Mouse (Mus musculus) Muller cell, postnatal 12 days (primary cell): ENCODE measurements around the gene Zfp963.

ENCODE experiments used
- DNase-seq: peaks from one replicate; pipeline ENCODE4 v3.0.0-alpha.2; 2015; ENCODE audit errors: inconsistent ontology term

The Zfp963 gene

DNA sequence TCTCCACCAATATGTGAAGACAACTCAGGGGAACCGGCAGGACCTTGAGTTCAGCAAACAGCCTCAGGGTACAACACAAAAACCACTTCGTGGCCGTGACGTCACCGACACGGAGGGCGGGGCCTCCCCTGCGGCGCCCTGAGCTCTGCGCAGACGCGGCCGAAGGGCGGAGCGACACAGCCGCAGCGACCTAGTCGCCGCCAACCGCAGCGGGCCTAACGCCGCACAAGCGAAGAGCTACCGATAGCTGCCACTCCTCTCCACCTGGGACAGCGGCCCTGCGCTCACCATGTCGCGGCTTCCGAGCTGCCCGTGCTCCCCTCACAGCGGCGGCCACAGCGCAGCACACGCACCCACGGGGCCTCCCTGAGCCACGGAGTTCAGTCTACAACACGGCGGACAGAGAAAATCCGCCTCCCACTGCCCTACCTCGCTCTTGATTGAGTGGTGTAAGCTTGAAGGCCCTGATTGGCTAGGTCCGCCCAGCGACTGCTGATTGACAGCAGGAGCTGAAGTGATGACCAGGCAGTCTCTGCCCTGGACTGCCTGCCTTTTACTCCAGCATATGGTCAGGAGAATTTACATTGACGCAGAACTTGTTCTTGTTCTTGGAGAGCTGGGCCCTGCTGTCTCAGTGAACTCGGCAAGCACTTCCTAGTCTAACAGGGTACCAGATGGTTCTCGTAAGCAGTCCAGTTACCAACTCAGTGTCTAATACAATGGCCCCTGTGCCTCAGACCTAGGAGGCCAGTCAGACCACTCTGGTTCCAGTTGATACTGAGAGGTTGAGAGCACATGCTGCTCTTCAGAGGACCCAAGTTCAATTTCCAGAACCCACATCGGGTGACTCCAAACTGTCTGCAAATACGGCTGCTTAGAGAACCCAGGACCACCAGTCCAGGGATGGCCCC, at the start of gene Zfp963:
Zfp963 (minus strand) TSS at position 427 of the 911 bp plus-strand sequence.
- DNase-seq = peak; percentile 97

DNA sequence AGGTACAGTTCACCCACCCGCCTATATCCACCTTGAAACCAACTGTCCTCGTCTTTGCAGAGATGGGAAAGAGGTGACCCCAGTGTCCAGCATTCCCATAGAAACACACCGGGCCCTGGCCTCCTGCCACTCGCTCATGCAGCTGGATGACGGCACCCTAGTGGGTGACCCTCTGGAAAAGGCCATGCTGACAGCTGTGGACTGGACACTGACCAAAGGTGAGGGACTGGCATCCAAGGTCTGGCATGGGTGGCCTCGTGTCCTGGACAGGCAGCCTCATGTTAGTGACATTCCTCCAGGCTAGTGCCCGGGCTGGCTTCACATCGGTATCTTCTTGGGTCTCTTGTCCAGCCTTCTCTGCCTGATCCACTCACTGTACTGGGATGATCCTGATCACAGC, 49.5 kb upstream of the Zfp963 start:
- no peak for DNase-seq

GRCm38 (mm10) chr8:69797661-69798060, 47.9 kb upstream of the Zfp963 start:
- no peak for DNase-seq

GRCm38 (mm10) chr8:69796721-69797345, 47.1 kb upstream of the Zfp963 start:
- no peak for DNase-seq

DNA sequence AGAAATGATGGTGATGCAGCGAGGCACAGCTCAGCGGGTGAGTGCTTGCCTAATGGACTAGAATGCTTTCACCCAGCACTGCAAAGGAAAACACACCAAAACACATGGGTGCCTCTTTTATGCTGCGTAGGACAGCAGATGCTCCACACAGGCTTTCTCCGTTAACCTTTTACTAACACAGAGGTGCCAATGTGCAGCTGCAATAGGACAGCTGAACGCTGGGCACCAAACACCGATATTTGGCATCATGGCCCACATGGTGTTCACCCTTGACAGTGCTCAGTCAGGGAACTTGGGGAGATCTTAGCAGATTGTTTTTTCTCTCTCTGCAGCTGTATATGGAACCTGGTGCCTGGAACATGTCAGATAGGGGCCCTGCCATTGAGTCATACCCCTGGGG, 45.1 kb upstream of the Zfp963 start:
- no peak for DNase-seq

GRCm38 (mm10) chr8:69794096-69794495, 44.3 kb upstream of the Zfp963 start:
- DNase-seq = no peak

GRCm38 (mm10) chr8:69793666-69794065, 43.9 kb upstream of the Zfp963 start:
- DNase-seq = no peak

DNA sequence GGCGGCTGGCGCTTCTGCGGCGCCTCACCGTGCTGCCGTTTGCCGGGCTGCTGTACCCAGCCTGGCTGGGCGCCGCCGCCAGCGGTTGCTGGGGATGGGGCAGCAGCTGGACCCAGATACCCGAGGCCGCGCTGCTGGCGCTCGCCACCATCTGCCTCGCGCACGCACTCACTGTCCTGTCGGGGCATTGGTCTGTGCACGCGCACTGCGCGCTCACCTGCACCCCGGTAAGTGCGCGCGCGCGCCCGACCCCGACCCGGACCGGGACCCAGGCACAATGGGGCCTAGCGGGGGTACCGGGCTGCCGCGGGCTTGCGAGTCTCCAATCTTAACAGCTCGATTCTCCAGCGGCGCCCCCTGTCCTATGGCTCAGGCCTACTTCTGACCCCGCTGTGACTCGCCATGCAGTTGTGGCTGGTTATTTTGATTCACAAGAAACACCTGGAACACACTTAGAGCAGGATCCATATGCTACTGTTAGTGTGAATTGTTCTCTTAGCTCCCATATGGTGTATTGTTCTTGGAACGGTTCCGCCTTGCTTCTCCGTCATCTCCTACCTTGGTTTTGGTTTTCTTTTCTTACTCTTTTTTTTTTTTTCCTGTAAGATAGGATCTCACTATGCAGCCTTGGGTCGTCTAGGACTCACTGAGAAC, 41.8 kb upstream of the Zfp963 start:
- DNase-seq = peak; percentile 34

DNA sequence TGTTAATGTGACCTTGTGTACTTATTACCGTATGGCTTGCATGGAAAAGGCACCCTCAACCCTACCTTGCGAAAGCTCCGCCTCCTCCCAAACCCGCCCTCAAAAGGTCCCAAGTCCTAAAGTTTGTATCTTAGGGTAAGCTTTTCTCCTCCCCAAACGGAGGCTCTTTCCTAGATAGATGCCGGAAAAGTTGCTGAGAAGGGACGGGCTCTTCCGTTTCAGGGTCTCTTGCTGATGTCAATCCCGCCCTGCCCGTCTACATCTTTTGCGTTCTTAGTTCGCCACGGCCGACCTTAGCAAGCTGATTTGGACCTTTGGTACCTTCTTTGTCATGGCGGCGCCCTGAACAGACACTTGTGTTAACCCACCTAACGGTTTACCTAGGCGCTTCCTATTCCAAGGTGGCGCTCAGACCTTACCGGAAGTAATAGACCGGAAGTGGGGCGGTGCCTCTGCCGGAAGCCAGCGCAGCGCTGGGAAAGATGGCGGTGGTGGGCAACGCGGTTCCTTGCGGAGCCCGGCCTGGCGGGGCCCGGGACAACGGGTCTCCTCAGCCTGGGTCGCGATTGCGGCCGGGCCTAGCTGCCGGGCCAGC, 41.1 kb upstream of the Zfp963 start, which contains the start of the genes Atp13a1 and Zfp866:
Atp13a1 (plus strand) TSS at position 391 of the 595 bp plus-strand sequence.
Zfp866 (minus strand) TSS at position 406 of the 595 bp plus-strand sequence.
- DNase-seq = peak; percentile 78

DNA sequence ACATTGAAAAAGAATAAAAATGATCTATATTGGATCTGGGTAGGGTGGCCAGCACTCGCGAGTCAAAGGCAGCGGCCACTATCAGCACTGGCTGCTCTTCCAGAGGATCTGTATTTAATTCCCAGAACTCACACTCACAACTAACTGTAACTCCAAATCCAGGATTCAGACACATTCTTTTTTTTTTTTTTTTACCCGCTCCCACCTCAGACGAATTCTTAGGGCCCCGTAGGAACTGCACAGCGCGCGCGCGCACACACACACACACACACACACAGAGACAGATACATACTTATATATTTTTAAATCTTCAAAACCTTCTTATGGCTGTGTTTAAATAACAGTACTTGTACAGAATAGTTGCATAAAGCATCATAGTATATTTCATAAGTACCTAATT, 40.6 kb upstream of the Zfp963 start:
- peak; percentile 13 for DNase-seq

DNA sequence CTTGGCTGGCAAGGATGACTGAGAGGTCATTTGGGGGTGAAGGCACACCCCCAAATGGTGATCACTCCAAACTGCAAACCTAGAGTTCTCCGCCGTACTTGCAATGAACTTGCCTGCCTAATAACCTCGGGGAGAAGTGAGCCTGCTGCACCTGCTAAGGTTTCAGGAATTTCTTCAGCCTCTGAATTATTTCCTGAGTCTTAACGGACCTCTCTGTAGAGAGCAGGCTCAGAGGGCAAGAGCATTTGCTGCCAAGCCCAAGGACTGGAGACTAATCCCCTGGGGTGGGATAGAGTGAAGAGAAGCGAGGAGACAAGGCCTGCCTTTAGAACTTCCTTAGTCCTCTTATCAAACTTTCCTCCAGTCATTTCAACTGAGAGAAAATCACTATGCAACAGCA, 40.0 kb upstream of the Zfp963 start:
- no peak for DNase-seq

- DNase-seq = no peak
Measured at GRCm38 (mm10) chr8:69789105-69789504, 39.3 kb upstream of the Zfp963 start.

GRCm38 (mm10) chr8:69777111-69777510, 27.3 kb upstream of the Zfp963 start:
- DNase-seq = no peak

DNA sequence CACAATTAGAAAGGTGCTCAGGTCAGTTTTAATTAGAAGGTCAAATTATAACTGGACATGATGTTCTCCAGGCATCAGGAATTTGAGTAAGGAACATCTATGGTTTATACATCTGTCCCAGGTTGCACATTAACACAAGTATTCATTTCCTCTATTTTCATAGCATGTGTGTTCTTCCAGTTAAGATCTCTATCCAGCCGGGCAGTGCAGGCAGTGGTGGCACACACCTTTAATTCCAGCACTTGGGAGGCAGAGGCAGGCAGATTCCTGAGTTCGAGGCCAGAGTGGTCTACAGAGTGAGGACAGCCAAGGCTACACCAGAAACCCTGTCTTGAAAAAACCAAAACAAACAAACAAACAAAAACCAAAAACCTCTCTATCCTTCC, 25.4 kb upstream of the Zfp963 start:
- no peak for DNase-seq

GRCm38 (mm10) chr8:69774503-69775148, 24.9 kb upstream of the Zfp963 start, which contains the start of gene Gm20422:
Gene Gm20422, minus strand, starts transcription at chr8:69774886.
- peak; percentile 95 for DNase-seq

DNA sequence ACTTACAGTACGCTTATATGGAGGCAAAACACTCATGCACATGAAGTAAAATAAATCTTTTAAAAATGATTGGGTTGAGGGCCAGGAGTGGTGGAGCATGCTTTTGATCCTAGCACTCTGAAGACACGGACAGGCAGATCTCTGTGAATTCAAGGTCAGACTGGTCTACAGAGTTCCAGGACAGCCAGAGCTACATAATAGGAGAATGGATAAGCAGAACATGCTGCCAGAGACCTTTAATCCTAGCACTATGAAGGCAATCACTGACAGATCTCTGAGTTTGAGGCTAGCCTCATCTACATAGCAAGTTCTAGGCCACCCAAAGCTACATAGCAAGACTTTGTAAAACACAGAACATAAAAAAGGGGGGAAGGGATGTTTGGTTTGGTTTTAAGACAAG, 22.3 kb upstream of the Zfp963 start:
- DNase-seq = no peak

DNA sequence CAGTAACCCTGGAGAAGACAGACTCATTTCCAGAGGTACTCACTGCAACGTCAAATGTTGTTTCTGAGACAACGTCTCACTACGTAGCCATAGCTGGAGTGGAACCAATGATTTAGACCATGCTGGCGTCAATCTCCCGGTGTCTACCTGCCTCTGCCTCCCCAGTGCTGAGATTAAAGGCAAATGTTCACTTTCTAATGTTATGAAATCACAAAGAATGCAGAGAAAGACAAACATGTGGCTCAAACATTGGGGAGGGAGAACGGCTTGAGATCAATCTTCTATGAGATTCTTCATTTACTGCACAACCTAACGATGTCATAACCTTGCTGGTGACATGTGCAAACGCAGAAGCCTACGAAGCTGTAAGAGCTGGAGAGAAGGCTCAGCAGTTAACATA, 21.5 kb upstream of the Zfp963 start:
- no peak for DNase-seq

DNA sequence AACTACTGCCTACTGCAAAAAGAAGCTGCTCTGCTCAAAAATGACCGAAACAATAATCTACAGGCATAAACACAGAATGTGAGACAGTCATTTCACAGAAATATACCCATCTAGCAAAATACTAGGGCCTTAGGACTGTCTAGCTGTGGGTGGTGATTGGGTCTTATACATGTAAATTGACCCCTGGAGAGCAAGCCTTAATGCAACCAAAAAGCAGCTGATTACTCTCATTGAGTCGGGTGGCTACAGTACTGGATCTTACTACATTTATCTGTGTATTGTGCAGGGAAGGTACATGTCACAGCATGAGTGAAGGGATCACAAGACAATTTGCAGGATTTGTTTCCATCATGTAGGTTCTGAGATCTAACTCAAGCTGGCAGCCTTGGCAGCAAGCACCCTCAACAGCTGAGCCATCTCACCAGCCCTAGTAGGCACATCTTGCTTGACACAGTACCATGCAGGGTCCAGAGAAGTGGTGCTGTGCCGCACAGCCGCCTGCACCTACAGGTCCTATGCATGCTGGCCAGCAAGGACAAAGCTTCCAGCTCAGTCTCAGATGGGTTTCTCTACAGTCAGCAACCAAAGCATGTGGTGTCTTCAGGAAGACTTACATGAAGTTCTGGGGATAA, 12.2 kb upstream of the Zfp963 start:
- no peak for DNase-seq

DNA sequence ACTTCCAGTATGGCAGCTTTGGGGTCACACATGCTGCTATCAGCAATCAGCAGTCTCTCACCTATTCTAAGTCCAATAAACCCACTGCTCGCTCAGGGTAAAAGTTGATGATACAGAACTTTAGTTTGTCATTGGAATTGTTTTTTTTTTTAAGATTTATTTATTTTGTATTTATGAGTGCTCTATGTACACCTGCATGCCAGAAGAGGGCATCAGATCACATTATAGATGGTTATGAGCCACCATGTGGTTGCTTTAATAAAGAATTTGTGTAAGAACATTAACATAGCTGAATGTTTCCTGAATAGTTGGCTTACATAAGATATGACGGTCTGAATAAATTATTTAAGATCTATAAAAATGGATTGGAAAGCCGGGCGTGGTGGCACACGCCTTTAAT, 8.5 kb upstream of the Zfp963 start:
- no peak for DNase-seq

DNA sequence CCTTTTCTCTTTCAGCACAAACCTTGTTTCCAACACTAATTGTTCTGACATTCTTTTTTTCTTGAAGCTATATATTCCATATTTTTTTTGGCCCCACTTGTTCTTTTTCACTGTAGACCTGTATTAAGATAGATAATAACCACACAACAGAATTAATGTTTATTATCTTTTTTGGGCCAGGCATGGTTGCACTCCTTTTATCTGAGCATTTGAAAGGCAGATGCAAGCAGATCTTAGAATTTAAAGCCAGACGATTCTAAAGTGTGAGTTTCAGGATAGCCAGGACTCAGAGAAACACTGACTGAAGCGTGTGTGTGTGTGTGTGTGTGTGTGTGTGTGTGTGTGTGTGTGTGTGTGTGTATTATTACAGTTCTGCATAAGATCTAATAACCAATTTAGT, 2.7 kb upstream of the Zfp963 start:
- no peak for DNase-seq

- DNase-seq = no peak
Measured at GRCm38 (mm10) chr8:69741231-69741630, 8.5 kb downstream of the Zfp963 start.
